Mouse (Mus musculus): Measurements from ENCODE around the gene Ctnnbip1. TPM values are rescaled to one million over a fixed set of nuclear protein-coding genes. Genes with fewer than 3 reads are reported as not detected.
A peak's percentile ranks its signal among the peaks of the same experiment; 100 is the strongest.

The Ctnnbip1 gene
- polyA plus RNA-seq, 3 experiments from 2014 or later, result 0.59 to 1.4 (median 1.4) TPM

GRCm38 (mm10) chr4:149523961-149524360, 5.9 kb downstream of the Ctnnbip1 start:
- ATAC-seq, result no peak

GRCm38 (mm10) chr4:149525170-149525569, 7.1 kb downstream of the Ctnnbip1 start:
- ATAC-seq, result no peak

GRCm38 (mm10) chr4:149525811-149526210, 7.8 kb downstream of the Ctnnbip1 start:
- no peak for ATAC-seq

GRCm38 (mm10) chr4:149526330-149526729, 8.3 kb downstream of the Ctnnbip1 start:
- no peak for ATAC-seq

- ATAC-seq, result no peak
Observed at GRCm38 (mm10) chr4:149527621-149528354, 9.8 kb downstream of the Ctnnbip1 start.

- ATAC-seq, result no peak
Observed at GRCm38 (mm10) chr4:149529691-149530090, 11.7 kb downstream of the Ctnnbip1 start.

- no peak for ATAC-seq
Observed at GRCm38 (mm10) chr4:149539441-149539840, 21.4 kb downstream of the Ctnnbip1 start.

GRCm38 (mm10) chr4:149541935-149542334, 23.9 kb downstream of the Ctnnbip1 start:
- ATAC-seq, result peak; percentile 77

- ATAC-seq, result no peak
Observed at GRCm38 (mm10) chr4:149542431-149542830, 24.4 kb downstream of the Ctnnbip1 start.

- peak; percentile 65 for ATAC-seq
Observed at GRCm38 (mm10) chr4:149542927-149543553, 25.0 kb downstream of the Ctnnbip1 start.

- no peak for ATAC-seq
Observed at GRCm38 (mm10) chr4:149544892-149545291, 26.9 kb downstream of the Ctnnbip1 start.

GRCm38 (mm10) chr4:149546797-149547444, 28.9 kb downstream of the Ctnnbip1 start:
- no peak for ATAC-seq

- ATAC-seq, result no peak
Observed at GRCm38 (mm10) chr4:149547523-149547922, 29.5 kb downstream of the Ctnnbip1 start.

GRCm38 (mm10) chr4:149549221-149549925, 31.3 kb downstream of the Ctnnbip1 start:
- peak; percentile 69 for ATAC-seq

- no peak for ATAC-seq
Observed at GRCm38 (mm10) chr4:149550866-149551265, 32.8 kb downstream of the Ctnnbip1 start.

GRCm38 (mm10) chr4:149551696-149552095, 33.7 kb downstream of the Ctnnbip1 start:
- ATAC-seq, result no peak

GRCm38 (mm10) chr4:149553834-149554233, 35.8 kb downstream of the Ctnnbip1 start:
- ATAC-seq, result no peak

- ATAC-seq, result no peak
Observed at GRCm38 (mm10) chr4:149556111-149556510, 38.1 kb downstream of the Ctnnbip1 start.

GRCm38 (mm10) chr4:149557905-149558304, 39.9 kb downstream of the Ctnnbip1 start:
- ATAC-seq, result no peak

GRCm38 (mm10) chr4:149558389-149558788, 40.4 kb downstream of the Ctnnbip1 start:
- ATAC-seq, result no peak

GRCm38 (mm10) chr4:149561392-149561791, 43.4 kb downstream of the Ctnnbip1 start:
- ATAC-seq, result no peak

GRCm38 (mm10) chr4:149561986-149562904, 44.2 kb downstream of the Ctnnbip1 start:
- ATAC-seq, result peak; percentile 96

Measured in inflammation-experienced regulatory T-cells, adult 6 months (primary cell).